Mouse (Mus musculus): ENCODE measurements around the gene Lrrc8c. TPM values are rescaled to one million over a fixed set of nuclear protein-coding genes. Genes with fewer than 3 reads are reported as not detected.
A peak's percentile ranks its signal among the peaks of the same experiment; 100 is the strongest.

Gene Lrrc8c
- polyA plus RNA-seq, 1 experiment from 2014 or later = 6.9 TPM

DNA sequence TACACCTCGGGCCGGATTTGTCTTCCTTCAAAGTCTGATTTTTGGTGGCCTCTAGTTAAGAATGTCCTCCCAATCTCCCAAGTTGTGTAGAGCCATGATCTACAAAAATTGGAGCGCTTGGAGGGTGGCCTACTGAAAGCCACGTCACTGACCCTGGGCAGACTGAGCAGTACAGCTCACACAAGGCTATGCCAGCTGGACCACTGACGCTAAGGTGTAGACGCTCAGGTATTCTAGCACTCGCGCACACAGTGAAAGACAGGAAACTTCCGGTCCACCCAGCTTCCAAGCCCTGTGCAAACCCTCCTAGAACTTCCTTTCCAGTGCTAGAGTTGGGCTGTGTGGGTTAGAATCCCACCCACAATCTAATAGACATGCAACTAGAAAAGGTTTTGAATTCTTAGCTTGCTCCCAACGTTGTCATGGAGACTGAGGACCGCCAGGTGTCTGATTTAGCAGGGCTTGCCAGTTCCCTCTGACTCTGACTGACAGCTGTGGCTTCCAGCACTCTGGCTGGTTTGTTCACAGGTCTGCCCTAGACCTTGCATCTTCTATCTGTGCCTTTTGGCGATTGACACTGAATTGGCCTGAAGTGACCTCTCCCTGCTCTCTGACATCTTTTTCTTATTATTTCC, 136.0 kb downstream of the Lrrc8c start:
- no peak overlapping the region for H3K4me3 ChIP-seq (ENCODE audit: inconsistent target)
- H3K36me3 ChIP-seq (ENCODE audit: inconsistent target) = no peaks in the 10 kb centered on the region
- H3K27ac ChIP-seq = no peak overlapping the region
- WGBS (ENCODE audit: missing documents) = 80% methylated on average over 12 of the region's 12 CpGs
- H3K79me2 ChIP-seq (ENCODE audit: inconsistent target) = peaks cover 9% of the 10 kb centered on the region; the same call in 1 of the 2 replicates

DNA sequence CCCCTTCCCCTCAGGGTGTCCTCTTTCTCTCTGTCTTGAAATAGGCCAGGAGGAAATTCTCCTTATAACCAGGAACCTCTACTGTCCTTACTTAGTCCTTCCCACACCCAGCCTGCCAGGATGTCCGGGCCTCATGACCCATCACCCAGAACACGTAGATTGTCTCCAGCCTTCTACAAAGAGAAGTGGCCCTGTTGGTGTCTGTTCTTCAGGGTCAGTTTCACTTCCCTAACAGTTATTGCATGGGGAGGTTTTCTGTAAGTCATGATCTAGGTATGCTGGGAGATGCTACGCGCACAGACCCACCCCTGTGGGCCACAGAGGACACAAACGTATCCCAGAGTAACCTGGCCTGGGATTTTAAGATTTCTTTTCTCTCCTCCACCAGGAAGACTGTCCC, 142.7 kb downstream of the Lrrc8c start:
- 15% methylated on average over 5 of the region's 5 CpGs for WGBS (ENCODE audit: missing documents)
- Histone ChIP-seq H3K79me2 (ENCODE audit: inconsistent target) (no peaks in the 10 kb centered on the region), H3K36me3 (ENCODE audit: inconsistent target) (no peaks in the 10 kb centered on the region), H3K27ac (peak overlapping the region; percentile 39), H3K4me3 (ENCODE audit: inconsistent target) (no peak overlapping the region)

Other genes starting within 250 kb of the Lrrc8c start
- 0.05 TPM in 1 of 3 replicates, not detected in the others for gene Gm43302, start 225.7 kb upstream of the Lrrc8c start, polyA plus RNA-seq (2018)
- gene Gbp6, start 225.7 kb upstream of the Lrrc8c start, polyA plus RNA-seq (2018) = 13.4 to 70.7 TPM (median 22.3 TPM) in 3 replicates
- gene Lrrc8b, start 103.6 kb upstream of the Lrrc8c start, polyA plus RNA-seq (2018) = 4.6 to 9.9 TPM (median 4.8 TPM) in 3 replicates
- gene Lrrc8d, start 180.6 kb downstream of the Lrrc8c start, polyA plus RNA-seq (2018) = 38.8 to 50.7 TPM (median 45.1 TPM) in 3 replicates